Mouse (Mus musculus): ENCODE data around the gene 5730596B20Rik. TPM values are rescaled to one million over a fixed set of nuclear protein-coding genes. Genes with fewer than 3 reads are reported as not detected.

Gene 5730596B20Rik
- polyA plus RNA-seq, 1 experiment from 2014 or later = 1.5 TPM

- WGBS = 8% methylated on average over 22 of the region's 22 CpGs
- no peaks in the 10 kb centered on the region; the same call in 1 of the 2 replicates for H3K4me1 ChIP-seq (ENCODE audit: insufficient read depth, low read depth, low read length)
- H3K4me3 ChIP-seq (ENCODE audit: low read depth, low read length) = peak overlapping the region; percentile 60
- H3K9ac ChIP-seq (replicated peaks; ENCODE audit: low read depth) = peak overlapping the region; percentile 92
- peak overlapping the region; percentile 87 for H3K27ac ChIP-seq (ENCODE audit: low read length)
- peaks cover 26% of the 10 kb centered on the region; the same call in 1 of the 2 replicates for H3K27me3 ChIP-seq (replicated peaks; ENCODE audit: insufficient read depth, low read length)
- DNase-seq (ENCODE audit: low spot score) (no peak), ATAC-seq (no peak)
- H3K36me3 ChIP-seq (ENCODE audit: insufficient read depth, low read length) = no peaks in the 10 kb centered on the region
- TF ChIP-seq EP300 (IDR thresholded peaks at IDR 0.05) (no peak), CTCF (IDR thresholded peaks at IDR 0.05) (no peak)
- peak overlapping the region; percentile 55 for H3K4me2 ChIP-seq (replicated peaks; ENCODE audit: low read depth, low read length)
- no peaks in the 10 kb centered on the region for H3K9me3 ChIP-seq (ENCODE audit: low read length)
These were observed 25.2 kb downstream of the 5730596B20Rik start for GRCm38 (mm10) chr6:52202362-52203120.

- DNase-seq (ENCODE audit: low spot score) = no peak
- TF ChIP-seq CTCF (IDR thresholded peaks at IDR 0.05) (no peak), EP300 (IDR thresholded peaks at IDR 0.05) (no peak)
- H3K27me3 ChIP-seq (replicated peaks; ENCODE audit: insufficient read depth, low read length) = peaks cover 26% of the 10 kb centered on the region; the same call in 1 of the 2 replicates
- H3K36me3 ChIP-seq (ENCODE audit: insufficient read depth, low read length) = no peaks in the 10 kb centered on the region
- H3K27ac ChIP-seq (ENCODE audit: low read length) = peak overlapping the region; percentile 87
- H3K9ac ChIP-seq (replicated peaks; ENCODE audit: low read depth) = peak overlapping the region; percentile 92
- WGBS = 11% methylated on average over 10 of the region's 10 CpGs
- H3K4me3 ChIP-seq (ENCODE audit: low read depth, low read length) = peak overlapping the region; percentile 60
- ATAC-seq = no peak
- H3K4me2 ChIP-seq (replicated peaks; ENCODE audit: low read depth, low read length) = peak overlapping the region; percentile 55
- H3K9me3 ChIP-seq (ENCODE audit: low read length) = no peaks in the 10 kb centered on the region
- no peaks in the 10 kb centered on the region; the same call in 1 of the 2 replicates for H3K4me1 ChIP-seq (ENCODE audit: insufficient read depth, low read depth, low read length)
These were observed 25.7 kb downstream of the 5730596B20Rik start for GRCm38 (mm10) chr6:52203121-52203370.

- H3K9me3 ChIP-seq (ENCODE audit: low read length) = no peaks in the 10 kb centered on the region
- H3K9ac ChIP-seq (replicated peaks; ENCODE audit: low read depth) = peak overlapping the region; percentile 92
- peak overlapping the region; percentile 60 for H3K4me3 ChIP-seq (ENCODE audit: low read depth, low read length)
- H3K36me3 ChIP-seq (ENCODE audit: insufficient read depth, low read length) = no peaks in the 10 kb centered on the region
- no peak for TF ChIP-seq CTCF (IDR thresholded peaks at IDR 0.05)
- no peak for TF ChIP-seq EP300 (IDR thresholded peaks at IDR 0.05)
- whole genome bisulfite sequencing = 2% methylated on average over 46 of the region's 46 CpGs
- H3K27ac ChIP-seq (ENCODE audit: low read length) = peak overlapping the region; percentile 87
- peak overlapping the region; percentile 55 for H3K4me2 ChIP-seq (replicated peaks; ENCODE audit: low read depth, low read length)
- peaks cover 26% of the 10 kb centered on the region; the same call in 1 of the 2 replicates for H3K27me3 ChIP-seq (replicated peaks; ENCODE audit: insufficient read depth, low read length)
- DNase-seq (ENCODE audit: low spot score) (no peak), ATAC-seq (peak; percentile 17)
- no peaks in the 10 kb centered on the region; the same call in 1 of the 2 replicates for H3K4me1 ChIP-seq (ENCODE audit: insufficient read depth, low read depth, low read length)
These were observed 26.2 kb downstream of the 5730596B20Rik start for GRCm38 (mm10) chr6:52203371-52204049.

GRCm38 (mm10) chr6:52204050-52204752 lies 26.9 kb downstream of the 5730596B20Rik start, which contains the start of gene Hoxa5:
Gene Hoxa5, minus strand, starts transcription at chr6:52204587.
- no peaks in the 10 kb centered on the region for H3K9me3 ChIP-seq (ENCODE audit: low read length)
- ATAC-seq = peak; percentile 93
- H3K27ac ChIP-seq (ENCODE audit: low read length) = peak within 1 kb of the TSS; percentile 87
- peak; percentile 84 for TF ChIP-seq EP300 (IDR thresholded peaks at IDR 0.05)
- peak; percentile 94 for TF ChIP-seq CTCF (IDR thresholded peaks at IDR 0.05)
- under 1% methylated on average over 65 of the region's 65 CpGs for WGBS
- peak within 1 kb of the TSS; percentile 92 for H3K9ac ChIP-seq (replicated peaks; ENCODE audit: low read depth)
- peak within 1 kb of the TSS; percentile 55 for H3K4me2 ChIP-seq (replicated peaks; ENCODE audit: low read depth, low read length)
- peak within 1 kb of the TSS; percentile 60 for H3K4me3 ChIP-seq (ENCODE audit: low read depth, low read length)
- DNase-seq (ENCODE audit: low spot score) = peak; percentile 98
- peaks cover 30% of the 10 kb centered on the region; the same call in 1 of the 2 replicates for H3K27me3 ChIP-seq (replicated peaks; ENCODE audit: insufficient read depth, low read length)
- H3K4me1 ChIP-seq (ENCODE audit: insufficient read depth, low read depth, low read length) = no peaks in the 10 kb centered on the region; the same call in 1 of the 2 replicates
- H3K36me3 ChIP-seq (ENCODE audit: insufficient read depth, low read length) = no peaks in the 10 kb centered on the region

- Histone ChIP-seq H3K27me3 (replicated peaks; ENCODE audit: insufficient read depth, low read length) (peaks cover 35% of the 10 kb centered on the region; the same call in 1 of the 2 replicates), H3K4me2 (replicated peaks; ENCODE audit: low read depth, low read length) (peak overlapping the region; percentile 55), H3K4me1 (ENCODE audit: insufficient read depth, low read depth, low read length) (no peaks in the 10 kb centered on the region; the same call in 1 of the 2 replicates), H3K9ac (replicated peaks; ENCODE audit: low read depth) (peak overlapping the region; percentile 26; the same call in 1 of the 2 replicates), H3K9me3 (ENCODE audit: low read length) (no peaks in the 10 kb centered on the region), H3K36me3 (ENCODE audit: insufficient read depth, low read length) (no peaks in the 10 kb centered on the region), H3K4me3 (ENCODE audit: low read depth, low read length) (peak overlapping the region; percentile 60), H3K27ac (ENCODE audit: low read length) (peak overlapping the region; percentile 60)
- no peak for ATAC-seq
- DNase-seq (ENCODE audit: low spot score) = no peak
- TF ChIP-seq EP300 (IDR thresholded peaks at IDR 0.05) (no peak), CTCF (IDR thresholded peaks at IDR 0.05) (no peak)
- 20% methylated on average over 14 of the region's 14 CpGs for WGBS
These were observed 27.9 kb downstream of the 5730596B20Rik start for GRCm38 (mm10) chr6:52205221-52205620.
